Mouse (Mus musculus) spleen, adult 2 months (tissue): Measurements from ENCODE around the gene Kcnj14.

Source experiments
- CTCF ChIP-seq: fragments of 200-500 bp; IDR thresholded peaks from 2 replicates; pipeline ENCODE4 v1.5.1; 2011; ENCODE audit warnings: mild to moderate bottlenecking, inconsistent platforms; ENCODE audit not compliant: insufficient read depth, insufficient read length, insufficient replicate concordance; ENCODE audit errors: extremely low read depth
- POLR2A ChIP-seq: fragments of 200-500 bp; IDR thresholded peaks from 2 replicates; pipeline ENCODE4 v1.6.1; 2011; ENCODE audit warnings: low read depth, low read length, inconsistent platforms

DNA sequence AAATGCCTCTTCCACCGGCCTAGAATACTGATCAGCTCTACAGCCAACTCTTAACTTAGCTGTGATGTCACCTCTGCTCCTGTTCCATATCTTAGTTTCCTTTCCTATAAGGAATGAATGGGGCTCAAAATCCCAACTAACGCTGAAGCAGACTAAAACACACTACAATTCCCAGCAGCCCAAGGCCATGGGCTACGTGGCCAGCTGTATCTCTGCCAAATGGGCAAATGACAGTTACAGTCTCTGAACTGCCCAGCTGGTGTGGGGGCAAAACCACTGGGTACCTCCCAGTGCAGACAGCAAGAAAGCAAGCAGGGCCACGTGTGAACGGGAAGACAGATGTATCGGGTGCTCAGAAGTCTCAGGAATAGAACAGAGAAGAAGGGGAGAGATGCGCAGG, 2.0 kb upstream of the Kcnj14 start:
- TF ChIP-seq CTCF (no peak), POLR2A (no peak)
